Mouse (Mus musculus) gastrocnemius, adult 18-20 months (tissue): ENCODE data around the gene Fhl2. TPM values are rescaled to one million over a fixed set of nuclear protein-coding genes. Genes with fewer than 3 reads are reported as not detected.
"Not testable (repeated sequence)": the region's sequence is repeated elsewhere in the genome, so short reads cannot be mapped to it uniquely, and the experiment has no call there.

Experiments used
- DNase-seq: peaks from one replicate; pipeline ENCODE4 v3.0.0; 2021; ENCODE audit warnings: low spot score
- total RNA-seq, 2 experiments: library from RNA; stranded (reverse); gene quantifications; 2 replicates each; pipeline ENCODE4 v1.2.3; 2021

The Fhl2 gene
- total RNA-seq, 2 experiments from 2014 or later: 4.4 to 6.7 TPM

- no peak for DNase-seq
Measured at GRCm38 (mm10) chr1:43193423-43193822, 3.4 kb downstream of the Fhl2 start.

GRCm38 (mm10) chr1:43192471-43192870, 4.3 kb downstream of the Fhl2 start:
- DNase-seq: no peak

- no peak for DNase-seq
Measured at GRCm38 (mm10) chr1:43191078-43191477, 5.7 kb downstream of the Fhl2 start.

- not testable (repeated sequence) for DNase-seq
Measured at GRCm38 (mm10) chr1:43188893-43189292, 7.9 kb downstream of the Fhl2 start.

GRCm38 (mm10) chr1:43186334-43186733, 10.4 kb downstream of the Fhl2 start:
- DNase-seq: no peak

GRCm38 (mm10) chr1:43180912-43181311, 15.9 kb downstream of the Fhl2 start:
- no peak for DNase-seq

- no peak for DNase-seq
Measured at GRCm38 (mm10) chr1:43178780-43179179, 18.0 kb downstream of the Fhl2 start.

GRCm38 (mm10) chr1:43178378-43178777, 18.4 kb downstream of the Fhl2 start:
- no peak for DNase-seq

- peak; percentile 51 for DNase-seq
Measured at GRCm38 (mm10) chr1:43173283-43174226, 23.2 kb downstream of the Fhl2 start.

- no peak for DNase-seq
Measured at GRCm38 (mm10) chr1:43171816-43172215, 25.0 kb downstream of the Fhl2 start.

- DNase-seq: no peak
Measured at GRCm38 (mm10) chr1:43171093-43171492, 25.7 kb downstream of the Fhl2 start.

GRCm38 (mm10) chr1:43169661-43170060, 27.1 kb downstream of the Fhl2 start:
- no peak for DNase-seq

- DNase-seq: no peak
Measured at GRCm38 (mm10) chr1:43169227-43169626, 27.6 kb downstream of the Fhl2 start.

- no peak for DNase-seq
Measured at GRCm38 (mm10) chr1:43168618-43169017, 28.2 kb downstream of the Fhl2 start.

GRCm38 (mm10) chr1:43168026-43168425, 28.8 kb downstream of the Fhl2 start:
- no peak for DNase-seq

GRCm38 (mm10) chr1:43164582-43164981, 32.2 kb downstream of the Fhl2 start:
- DNase-seq: no peak

- peak; percentile 24 for DNase-seq
Measured at GRCm38 (mm10) chr1:43163467-43164418, 33.0 kb downstream of the Fhl2 start.

- DNase-seq: no peak
Measured at GRCm38 (mm10) chr1:43163084-43163466, 33.7 kb downstream of the Fhl2 start.

- no peak for DNase-seq
Measured at GRCm38 (mm10) chr1:43162394-43162793, 34.4 kb downstream of the Fhl2 start.

GRCm38 (mm10) chr1:43159429-43159828, 37.4 kb downstream of the Fhl2 start:
- DNase-seq: no peak

- DNase-seq: no peak
Measured at GRCm38 (mm10) chr1:43157907-43158306, 38.9 kb downstream of the Fhl2 start.

GRCm38 (mm10) chr1:43154491-43154890, 42.3 kb downstream of the Fhl2 start:
- no peak for DNase-seq
